ENCODE assay signal across 8 mouse cellular contexts in genomic region chr11:98458121-98458990, GRCm38 (mm10). TPM values are rescaled to one million over a fixed set of nuclear protein-coding genes. Genes with fewer than 3 reads are reported as not detected.
DNase-seq lines count a peak whose midpoint lies in the region; ATAC-seq and TF ChIP-seq lines count a peak whose summit lies in the region.

No protein-coding gene starts in this region.

- H3K4me1 ChIP-seq in spleen, adult 2 months (ENCODE audit: control insufficient read depth, insufficient read depth, insufficient read length): peaks cover 44% of the 10 kb centered on the region
- H3K4me1 ChIP-seq in liver, embryonic 12.5 days: peaks cover 16% of the 10 kb centered on the region
- H3K4me1 ChIP-seq in stomach, postnatal 0 days (replicated peaks; ENCODE audit: control insufficient read depth, insufficient read depth): no peaks in the 10 kb centered on the region

- DNase-seq in cerebellum, adult 9-11 months: peak; percentile 51
- DNase-seq in cerebellum, adult 18-20 months: no peak
- DNase-seq in spleen, adult 2 months (ENCODE audit: low read depth in 1 of 2, low spot score in 2 of 2): no peak
- no peak for DNase-seq in spleen, adult 18-20 months
- DNase-seq in stomach, postnatal 0 days (ENCODE audit: low spot score): no peak
- DNase-seq in B cell, adult 2 months: no peak
- DNase-seq in cerebellum, postnatal 36 days: no peak

- 3% methylated on average over 19 of the region's 30 CpGs for WGBS in spleen, adult 2 months
- 4% methylated on average over 26 of the region's 30 CpGs for WGBS in liver, embryonic 12.5 days (ENCODE audit: insufficient replicate concordance)
- WGBS in stomach, postnatal 0 days: 5% methylated on average over 21 of the region's 30 CpGs

- H3K9me3 ChIP-seq in liver, embryonic 12.5 days (replicated peaks): no peaks in the 10 kb centered on the region
- no peaks in the 10 kb centered on the region for H3K9me3 ChIP-seq in stomach, postnatal 0 days (ENCODE audit: control insufficient read depth, low read length)

- H3K4me2 ChIP-seq in liver, embryonic 12.5 days: peak overlapping the region; percentile 91
- peak overlapping the region; percentile 90 for H3K4me2 ChIP-seq in stomach, postnatal 0 days (replicated peaks; ENCODE audit: low read depth)

- H3K27me3 ChIP-seq in spleen, adult 2 months (ENCODE audit: control insufficient read depth, insufficient read depth, low read length): no peaks in the 10 kb centered on the region
- H3K27me3 ChIP-seq in liver, embryonic 12.5 days (replicated peaks): peaks cover 73% of the 10 kb centered on the region
- no peaks in the 10 kb centered on the region for H3K27me3 ChIP-seq in stomach, postnatal 0 days (ENCODE audit: control insufficient read depth, insufficient read depth, low read length)

- H3K4me3 ChIP-seq in spleen, adult 2 months (ENCODE audit: extremely low read depth, insufficient read depth, insufficient read length): peak overlapping the region; percentile 58
- peak overlapping the region; percentile 66 for H3K4me3 ChIP-seq in liver, embryonic 12.5 days
- peak overlapping the region; percentile 57 for H3K4me3 ChIP-seq in stomach, postnatal 0 days (ENCODE audit: low read depth, low read length)

- no peaks in the 10 kb centered on the region for H3K36me3 ChIP-seq in spleen, adult 2 months (ENCODE audit: control insufficient read depth, insufficient read depth, low read length)
- H3K36me3 ChIP-seq in liver, embryonic 12.5 days: peaks cover 20% of the 10 kb centered on the region; the same call in 1 of the 2 replicates
- H3K36me3 ChIP-seq in stomach, postnatal 0 days (ENCODE audit: control insufficient read depth, insufficient read depth, low read length): no peaks in the 10 kb centered on the region

- peak overlapping the region; percentile 63 for H3K9ac ChIP-seq in liver, embryonic 12.5 days
- peak overlapping the region; percentile 62 for H3K9ac ChIP-seq in stomach, postnatal 0 days (ENCODE audit: low read length)

- no peak for TF ChIP-seq EP300 in stomach, postnatal 0 days (optimal IDR thresholded peaks at IDR 0.05)

- TF ChIP-seq POLR2A in spleen, adult 2 months (IDR thresholded peaks at IDR 0.05; ENCODE audit: low read depth, low read length): peak; percentile 25; the same call in 1 of the 2 replicates

- no peak for TF ChIP-seq CTCF in spleen, adult 2 months (IDR thresholded peaks at IDR 0.05; ENCODE audit: extremely low read depth, insufficient read depth, insufficient read length, insufficient replicate concordance)
- TF ChIP-seq CTCF in stomach, postnatal 0 days (IDR thresholded peaks at IDR 0.05; ENCODE audit: low read depth): no peak

- peak overlapping the region; percentile 100 for H3K27ac ChIP-seq in spleen, adult 2 months (ENCODE audit: insufficient read depth, low read length)
- no peak overlapping the region for H3K27ac ChIP-seq in liver, embryonic 12.5 days
- H3K27ac ChIP-seq in stomach, postnatal 0 days (replicated peaks): 0 out of 2 replicates have a peak overlapping the region, but pooled peaks have one; percentile 13

- ATAC-seq in liver, embryonic 12.5 days: 0 out of 2 replicates have a peak, but pooled peaks have one; percentile 19
- peak; percentile 7 for ATAC-seq in stomach, postnatal 0 days (ENCODE audit: low FRiP score, low TSS enrichment)

RNA-seq across cellular contexts. Expression of gene Grb7, which starts 12.2 kb away (rescaled TPM):
- polyA plus RNA-seq in spleen, adult 2 months (2012; rRNA removed): 1.1 and 1.2 TPM in 2 replicates
- polyA plus RNA-seq in liver, embryonic 12.5 days (2016; fragmentation: Nextera tagmentation; extraction: Ambion mirVana): 20.1 and 22.0 TPM in 2 replicates
- 23.0 and 23.8 TPM in 2 replicates for polyA plus RNA-seq in stomach, postnatal 0 days (2015; fragmentation: Nextera tagmentation; extraction: Ambion mirVana)

RNA-seq across cellular contexts. Expression of gene Mien1, which starts 19.6 kb away (rescaled TPM):
- polyA plus RNA-seq in spleen, adult 2 months (2012; rRNA removed): 37.1 and 37.8 TPM in 2 replicates
- polyA plus RNA-seq in liver, embryonic 12.5 days (2016; fragmentation: Nextera tagmentation; extraction: Ambion mirVana): 64.8 and 67.4 TPM in 2 replicates
- polyA plus RNA-seq in stomach, postnatal 0 days (2015; fragmentation: Nextera tagmentation; extraction: Ambion mirVana): 133 and 142 TPM in 2 replicates

RNA-seq across cellular contexts. Expression of gene Erbb2, which starts 46.1 kb away (rescaled TPM):
- 4.0 and 5.5 TPM in 2 replicates for polyA plus RNA-seq in spleen, adult 2 months (2012; rRNA removed)
- 5.5 and 5.6 TPM in 2 replicates for polyA plus RNA-seq in liver, embryonic 12.5 days (2016; fragmentation: Nextera tagmentation; extraction: Ambion mirVana)
- polyA plus RNA-seq in stomach, postnatal 0 days (2015; fragmentation: Nextera tagmentation; extraction: Ambion mirVana): 26.9 and 30.7 TPM in 2 replicates

RNA-seq across cellular contexts. Expression of gene Pgap3, which starts 58.1 kb away (rescaled TPM):
- polyA plus RNA-seq in spleen, adult 2 months (2012; rRNA removed): 17.7 and 19.8 TPM in 2 replicates
- 3.5 and 3.8 TPM in 2 replicates for polyA plus RNA-seq in liver, embryonic 12.5 days (2016; fragmentation: Nextera tagmentation; extraction: Ambion mirVana)
- 11.0 and 13.4 TPM in 2 replicates for polyA plus RNA-seq in stomach, postnatal 0 days (2015; fragmentation: Nextera tagmentation; extraction: Ambion mirVana)
